ENCODE assay signal across 25 mouse cellular contexts in genomic region chr5:146866277-146866676, GRCm38 (mm10). TPM values are rescaled to one million over a fixed set of nuclear protein-coding genes. Genes with fewer than 3 reads are reported as not detected.
DNase-seq lines count a peak whose midpoint lies in the region; ATAC-seq lines count a peak whose summit lies in the region.
"Had no signal": no experiment of that assay in that cellular context is flagged by ENCODE, and none has a peak within 500 bp of the region (broad histone marks: within the 10 kb centered on the region; RNA-seq: fewer than 3 reads in every experiment).

No protein-coding gene starts in this region.

- H3K4me1 ChIP-seq in liver, embryonic 16.5 days (ENCODE audit: control insufficient read depth, low read depth, low read length) = peaks cover 28% of the 10 kb centered on the region
- H3K4me1 ChIP-seq in kidney, embryonic 16.5 days (ENCODE audit: insufficient read depth, low read length) = peaks cover 22% of the 10 kb centered on the region
- no peaks in the 10 kb centered on the region; the same call in 1 of the 2 replicates for H3K4me1 ChIP-seq in forebrain, embryonic 11.5 days (replicated peaks; ENCODE audit: control insufficient read depth, insufficient read depth, low read length)

- peak overlapping the region; percentile 71 for H3K27ac ChIP-seq in liver, embryonic 16.5 days (ENCODE audit: low read length)
- no peak overlapping the region for H3K27ac ChIP-seq in kidney, embryonic 16.5 days (ENCODE audit: low read length)
- H3K27ac ChIP-seq in forebrain, embryonic 11.5 days (ENCODE audit: low read depth, low read length) = no peak overlapping the region
- H3K27ac ChIP-seq: embryonic facial prominence, embryonic 15.5 days; forebrain, embryonic 12.5 days; heart, adult 2 months; hindbrain, embryonic 14.5 days; intestine, embryonic 15.5 days; limb, embryonic 13.5 days; midbrain, embryonic 15.5 days; neural tube, embryonic 13.5 days had no signal

- no peaks in the 10 kb centered on the region for H3K9me3 ChIP-seq in liver, embryonic 16.5 days (replicated peaks; ENCODE audit: control insufficient read depth, low read length)
- peaks cover 10% of the 10 kb centered on the region; the same call in 1 of the 2 replicates for H3K9me3 ChIP-seq in kidney, embryonic 16.5 days (ENCODE audit: low read length)
- no peaks in the 10 kb centered on the region for H3K9me3 ChIP-seq in forebrain, embryonic 11.5 days (ENCODE audit: control insufficient read depth, low read length)
- H3K9me3 ChIP-seq: embryonic facial prominence, embryonic 15.5 days; forebrain, embryonic 12.5 days; intestine, embryonic 15.5 days; limb, embryonic 13.5 days; midbrain, embryonic 15.5 days had no signal

- no peak overlapping the region for H3K4me3 ChIP-seq in liver, embryonic 16.5 days (ENCODE audit: low read depth, low read length)
- no peak overlapping the region for H3K4me3 ChIP-seq in kidney, embryonic 16.5 days (ENCODE audit: low read length)
- no peak overlapping the region for H3K4me3 ChIP-seq in forebrain, embryonic 11.5 days (ENCODE audit: low read depth, low read length)
- H3K4me3 ChIP-seq: embryonic facial prominence, embryonic 15.5 days; forebrain, embryonic 12.5 days; heart, adult 2 months; intestine, embryonic 15.5 days; limb, embryonic 13.5 days; midbrain, embryonic 15.5 days; myocyte; neural tube, embryonic 13.5 days had no signal

- WGBS in liver, embryonic 16.5 days (ENCODE audit: insufficient replicate concordance) = 25% methylated on average over 2 of the region's 2 CpGs
- WGBS in kidney, embryonic 16.5 days = 95% methylated on average over 2 of the region's 2 CpGs
- WGBS in forebrain, embryonic 11.5 days = 91% methylated on average over 2 of the region's 2 CpGs

- DNase-seq in 416B (ENCODE audit: low read depth) = peak; percentile 53
- DNase-seq in c-Kit-positive CD71-positive TER-119-negative erythroid progenitor cells, embryonic 14.5 days (ENCODE audit: low read depth) = peak; percentile 81
- peak; percentile 53 for DNase-seq in liver
- DNase-seq in retina, embryonic 14.5 days (ENCODE audit: low spot score) = no peak
- no peak for DNase-seq in left cerebral cortex, postnatal 14 days (ENCODE audit: low spot score in 2 of 2)
- DNase-seq in forebrain, embryonic 11.5 days (ENCODE audit: low spot score) = no peak
- DNase-seq: adrenal gland, adult 8-10 months; cerebellum, adult 9-11 months; gastrocnemius, postnatal 36 days; heart, adult 2 months; kidney, postnatal 36 days; lung, embryonic 14.5 days; lung, postnatal 36 days; thymus, postnatal 14 days had no signal

- H3K36me3 ChIP-seq in liver, embryonic 16.5 days (ENCODE audit: control insufficient read depth, insufficient read depth) = no peaks in the 10 kb centered on the region
- H3K36me3 ChIP-seq in kidney, embryonic 16.5 days (ENCODE audit: insufficient read depth, low read length) = no peaks in the 10 kb centered on the region
- H3K36me3 ChIP-seq in forebrain, embryonic 11.5 days (ENCODE audit: control insufficient read depth, insufficient read depth, low read length) = no peaks in the 10 kb centered on the region
- H3K36me3 ChIP-seq: embryonic facial prominence, embryonic 15.5 days; forebrain, embryonic 12.5 days; heart, embryonic 13.5 days; intestine, embryonic 15.5 days; limb, embryonic 13.5 days; midbrain, embryonic 15.5 days; neural tube, embryonic 13.5 days had no signal

- H3K9ac ChIP-seq in liver, embryonic 16.5 days (ENCODE audit: low read depth, low read length) = peak overlapping the region; percentile 30; the same call in 1 of the 2 replicates
- H3K9ac ChIP-seq in kidney, embryonic 16.5 days (replicated peaks; ENCODE audit: low read length) = no peak overlapping the region
- H3K9ac ChIP-seq in forebrain, embryonic 11.5 days (ENCODE audit: low read length) = no peak overlapping the region
- H3K9ac ChIP-seq: embryonic facial prominence, embryonic 15.5 days; forebrain, embryonic 12.5 days; heart, embryonic 13.5 days; hindbrain, embryonic 14.5 days; intestine, embryonic 15.5 days; limb, embryonic 13.5 days; lung, embryonic 14.5 days; midbrain, embryonic 15.5 days; neural tube, embryonic 13.5 days had no signal

- no peaks in the 10 kb centered on the region for H3K27me3 ChIP-seq in liver, embryonic 16.5 days (ENCODE audit: control insufficient read depth, insufficient read depth, low read depth, low read length)
- no peaks in the 10 kb centered on the region for H3K27me3 ChIP-seq in kidney, embryonic 16.5 days (ENCODE audit: insufficient read depth, low read length)
- no peaks in the 10 kb centered on the region for H3K27me3 ChIP-seq in forebrain, embryonic 11.5 days (ENCODE audit: control insufficient read depth, insufficient read depth, low read length)
- H3K27me3 ChIP-seq: embryonic facial prominence, embryonic 15.5 days; heart, embryonic 13.5 days; intestine, embryonic 15.5 days; limb, embryonic 13.5 days; midbrain, embryonic 15.5 days; neural tube, embryonic 13.5 days had no signal

- intact Hi-C loops in left cerebral cortex, postnatal 14 days (cut with DNase I) = no loop called here

- H3K4me2 ChIP-seq in liver, embryonic 16.5 days (ENCODE audit: low read depth, low read length) = peak overlapping the region; percentile 36
- no peak overlapping the region for H3K4me2 ChIP-seq in kidney, embryonic 16.5 days (replicated peaks; ENCODE audit: low read depth, low read length)
- no peak overlapping the region for H3K4me2 ChIP-seq in forebrain, embryonic 11.5 days (ENCODE audit: low read depth, low read length, severe bottlenecking)
- H3K4me2 ChIP-seq: embryonic facial prominence, embryonic 15.5 days; forebrain, embryonic 12.5 days; limb, embryonic 13.5 days; midbrain, embryonic 15.5 days had no signal

- ATAC-seq in liver, embryonic 16.5 days (ENCODE audit: low read depth) = peak; percentile 73
- ATAC-seq in kidney, embryonic 16.5 days (ENCODE audit: low FRiP score, low TSS enrichment) = no peak
- no peak for ATAC-seq in forebrain, embryonic 11.5 days (replicated peaks; ENCODE audit: low FRiP score)
- ATAC-seq: intestine, embryonic 15.5 days; midbrain, embryonic 15.5 days had no signal

RNA-seq across cellular contexts. Expression of gene Rasl11a, which starts 21.4 kb away (rescaled TPM):
- polyA plus RNA-seq in liver, embryonic 16.5 days (2015; fragmentation: Nextera tagmentation; extraction: Ambion mirVana) = 2.6 and 2.7 TPM in 2 replicates
- 90.6 and 100 TPM in 2 replicates for polyA plus RNA-seq in kidney, embryonic 16.5 days (2015; fragmentation: Nextera tagmentation; extraction: Ambion mirVana)
- 10 to 100 TPM in 1 of 2 experiments, 1 to 10 TPM in 1; 7.6 to 16.9 TPM for total RNA-seq in left cerebral cortex, postnatal 14 days (2021)
- polyA plus RNA-seq in forebrain, embryonic 11.5 days (2014; fragmentation: Nextera tagmentation; extraction: Ambion mirVana) = 24.8 and 28.6 TPM in 2 replicates

RNA-seq across cellular contexts. Expression of gene Rpl21, which starts 33.6 kb away (rescaled TPM):
- polyA plus RNA-seq in liver, embryonic 16.5 days (2015; fragmentation: Nextera tagmentation; extraction: Ambion mirVana) = 251 and 280 TPM in 2 replicates
- 457 and 459 TPM in 2 replicates for polyA plus RNA-seq in kidney, embryonic 16.5 days (2015; fragmentation: Nextera tagmentation; extraction: Ambion mirVana)
- total RNA-seq in left cerebral cortex, postnatal 14 days (2021) = 100 to 1,000 TPM; 149 to 157 TPM
- polyA plus RNA-seq in forebrain, embryonic 11.5 days (2014; fragmentation: Nextera tagmentation; extraction: Ambion mirVana) = 440 and 469 TPM in 2 replicates

Comparison
In these comparisons a context has a peak if more than half of its experiments do, and no peak if none do; other contexts are left out.
1. DNase-seq: peak in 416B (single experiment), c-Kit-positive CD71-positive TER-119-negative erythroid progenitor cells, embryonic 14.5 days (single experiment) and liver (single experiment); none in retina, embryonic 14.5 days (single experiment), left cerebral cortex, postnatal 14 days (0 of 2) and forebrain, embryonic 11.5 days (single experiment).